Mouse (Mus musculus) limb, embryonic 14.5 days (tissue): ENCODE measurements around the gene H2-T24. TPM values are rescaled to one million over a fixed set of nuclear protein-coding genes. Genes with fewer than 3 reads are reported as not detected.
A peak's percentile ranks its signal among the peaks of the same experiment; 100 is the strongest.
"Not testable (repeated sequence)": the region's sequence is repeated elsewhere in the genome, so short reads cannot be mapped to it uniquely, and the experiment has no call there.

Experiments used
- ATAC-seq: fragments of 200-750 bp; cut with Nextera tagmentation; 2 replicates; pipeline ENCODE4 v1.8.0; 2017; ENCODE audit warnings: low read depth, moderate number of reproducible peaks, moderate TSS enrichment; ENCODE audit not compliant: low FRiP score
- DNase-seq: peaks from one replicate; pipeline ENCODE4 v3.0.0-alpha.2; 2015; ENCODE audit warnings: low spot score
- H3K27ac ChIP-seq: fragments of 300-500 bp; sonication (generic); replicated peaks from 2 replicates; pipeline ENCODE4 v1.5.1; 2014; ENCODE audit warnings: low read depth, mild to moderate bottlenecking, low read length, moderate library complexity, mixed read lengths
- H3K27me3 ChIP-seq: fragments of 300-500 bp; sonication (generic); 2 replicates; pipeline ENCODE4 v1.6.1; 2014; ENCODE audit warnings: low read length, mixed read lengths; ENCODE audit not compliant: control insufficient read depth, insufficient read depth
- H3K36me3 ChIP-seq: fragments of 300-500 bp; sonication (generic); 2 replicates; pipeline ENCODE4 v1.6.1; 2014; ENCODE audit warnings: mild to moderate bottlenecking, low read length, moderate library complexity, mixed read lengths; ENCODE audit not compliant: control insufficient read depth, insufficient read depth
- H3K4me1 ChIP-seq: fragments of 300-500 bp; sonication (generic); 2 replicates; pipeline ENCODE4 v1.6.1; 2014; ENCODE audit warnings: antibody characterized with exemption, low read length, mixed read lengths; ENCODE audit not compliant: control insufficient read depth, insufficient read depth
- H3K4me2 ChIP-seq: fragments of 300-500 bp; sonication (generic); replicated peaks from 2 replicates; pipeline ENCODE4 v1.6.1; 2014; ENCODE audit warnings: low read depth, mild to moderate bottlenecking, low read length, moderate library complexity; ENCODE audit not compliant: severe bottlenecking
- H3K4me3 ChIP-seq: fragments of 300-500 bp; sonication (generic); replicated peaks from 2 replicates; pipeline ENCODE4 v1.5.1; 2014; ENCODE audit warnings: low read length
- H3K9ac ChIP-seq: fragments of 300-500 bp; sonication (generic); 2 replicates; pipeline ENCODE4 v1.6.1; 2014; ENCODE audit warnings: mild to moderate bottlenecking, low read depth, low read length, moderate library complexity; ENCODE audit not compliant: severe bottlenecking
- H3K9me3 ChIP-seq: fragments of 300-500 bp; sonication (generic); 2 replicates; pipeline ENCODE4 v1.6.1; 2016; ENCODE audit warnings: low read length; ENCODE audit not compliant: control insufficient read depth
- POLR2A ChIP-seq: fragments of 200-500 bp; IDR thresholded peaks from 2 replicates; pipeline ENCODE4 v1.8.0; 2012; ENCODE audit warnings: inconsistent platforms, mild to moderate bottlenecking, moderate library complexity, borderline replicate concordance; ENCODE audit not compliant: insufficient read depth, insufficient read length; ENCODE audit errors: extremely low read depth
- WGBS: fragments of 180-500 bp; shearing (Covaris S2); extraction: QIAGEN DNeasy Blood & Tissue Kit; methylation state at CpG from one replicate; pipeline ENCODE4 v1.1.7; 2014; 5-methylcytosine and 5-hydroxymethylcytosine counted together
- polyA plus RNA-seq, 2 experiments: library from polyadenylated mRNA; depleted of rRNA in 1 of 2; stranded (reverse) in 1 of 2; unstranded in 1 of 2; fragments of >200 nt; fragmentation: Nextera tagmentation in 1 of 2; extraction: Ambion mirVana in 1 of 2; gene quantifications; 2 replicates each; pipeline versions ENCODE4 v1.2.1 to v1.2.3; 2012 to 2014

H2-T24 gene
- polyA plus RNA-seq, 2 experiments, result 0.14 to 1.5 TPM

DNA sequence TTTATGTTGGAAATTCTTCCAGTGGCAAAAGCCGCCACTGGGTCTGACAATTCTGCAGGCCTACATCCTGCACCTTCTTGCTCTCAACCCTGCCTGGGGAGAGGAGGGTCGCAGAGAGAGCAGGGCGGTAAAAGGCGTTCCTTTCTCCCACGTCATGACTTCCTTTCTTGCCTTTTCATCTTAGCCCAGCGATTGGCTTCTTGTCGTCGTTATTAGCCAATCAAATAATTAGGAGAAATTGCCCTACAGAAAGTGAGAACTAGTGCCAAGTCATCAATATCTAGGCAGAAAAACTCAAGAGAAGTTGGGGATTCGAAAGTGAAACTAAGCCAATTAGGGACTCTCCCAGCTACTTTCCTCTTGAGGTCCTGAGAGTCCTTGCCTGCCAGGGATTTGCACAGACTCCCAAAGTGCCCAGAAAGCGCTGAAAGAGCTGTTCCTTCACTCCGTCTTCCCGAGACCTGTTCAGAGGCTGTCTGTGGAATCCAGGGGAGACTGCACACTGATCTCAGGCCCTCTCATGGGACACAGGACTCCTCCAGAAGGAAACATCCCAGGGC, 22.3 kb upstream of the H2-T24 start, which contains the start of the genes H2-T22 and Gm6034:
H2-T22 (minus strand) TSS at position 138 of the 560 bp plus-strand sequence.
Gm6034 (plus strand) TSS at position 352 of the 560 bp plus-strand sequence.
- H3K4me1 ChIP-seq, H3K36me3 ChIP-seq, H3K27ac ChIP-seq, H3K27me3 ChIP-seq, H3K9me3 ChIP-seq: not testable (repeated sequence)
- DNase-seq (peak; percentile 95), ATAC-seq (peak; percentile 97)
- TF ChIP-seq POLR2A, result peak; percentile 68; the same call in 1 of the 2 replicates
- Histone ChIP-seq H3K4me2 (peak within 1 kb of the TSS; percentile 63), H3K4me3 (peak within 1 kb of the TSS; percentile 36), H3K9ac (peak within 1 kb of the TSS; percentile 47)
- WGBS, result 2% methylated on average over 12 of the region's 12 CpGs

DNA sequence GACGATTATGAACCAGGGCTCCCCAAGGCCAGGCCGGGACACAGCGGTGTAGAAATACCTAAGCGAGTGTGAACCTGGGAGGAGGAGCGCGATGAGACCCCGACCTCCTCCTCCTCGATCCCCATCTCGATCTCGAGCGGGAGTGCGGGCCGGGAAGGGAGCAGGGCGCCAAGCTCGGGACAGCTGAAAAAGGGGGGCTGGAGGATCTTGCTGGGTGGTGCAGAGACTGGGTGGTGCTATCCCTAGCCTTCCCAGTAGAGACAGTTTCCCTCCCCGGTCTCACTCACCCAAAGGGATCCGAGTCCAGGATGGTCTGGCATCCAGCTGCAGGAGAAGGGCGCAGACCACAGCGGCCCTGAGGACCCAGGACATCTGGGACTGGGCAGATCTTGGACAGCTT, 21.7 kb upstream of the H2-T24 start:
- H3K27ac ChIP-seq, DNase-seq, H3K36me3 ChIP-seq, H3K4me1 ChIP-seq, H3K27me3 ChIP-seq, H3K9me3 ChIP-seq: not testable (repeated sequence)
- Histone ChIP-seq H3K9ac (peak overlapping the region; percentile 47; the same call in 1 of the 2 replicates), H3K4me3 (peak overlapping the region; percentile 36), H3K4me2 (peak overlapping the region; percentile 63)
- peak; percentile 60 for ATAC-seq
- 2% methylated on average over 16 of the region's 19 CpGs for WGBS

DNA sequence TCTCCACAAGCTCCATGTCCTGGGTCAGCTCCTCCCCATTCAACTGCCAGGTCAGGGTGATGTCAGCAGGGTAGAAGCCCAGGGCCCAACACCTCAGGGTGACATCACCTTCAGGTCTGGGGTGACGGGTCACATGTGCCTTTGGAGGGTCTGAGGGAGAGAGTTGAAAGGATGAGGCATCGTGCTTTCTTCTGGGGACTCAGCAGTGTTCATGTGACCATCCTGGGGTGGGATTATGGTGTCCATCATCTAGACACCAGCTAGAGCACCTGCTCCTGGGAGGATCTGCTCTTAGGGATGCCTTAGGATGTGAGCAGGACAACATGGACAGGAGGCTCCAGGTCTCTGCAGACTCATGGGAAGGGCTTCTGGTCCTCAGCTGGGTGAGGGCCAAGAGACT, 20.2 kb upstream of the H2-T24 start:
- not testable (repeated sequence) for H3K27me3 ChIP-seq, H3K36me3 ChIP-seq, H3K4me2 ChIP-seq, H3K9me3 ChIP-seq, DNase-seq, H3K4me1 ChIP-seq, H3K9ac ChIP-seq, H3K27ac ChIP-seq, ATAC-seq, H3K4me3 ChIP-seq
- 85% methylated on average over 2 of the region's 2 CpGs for WGBS

DNA sequence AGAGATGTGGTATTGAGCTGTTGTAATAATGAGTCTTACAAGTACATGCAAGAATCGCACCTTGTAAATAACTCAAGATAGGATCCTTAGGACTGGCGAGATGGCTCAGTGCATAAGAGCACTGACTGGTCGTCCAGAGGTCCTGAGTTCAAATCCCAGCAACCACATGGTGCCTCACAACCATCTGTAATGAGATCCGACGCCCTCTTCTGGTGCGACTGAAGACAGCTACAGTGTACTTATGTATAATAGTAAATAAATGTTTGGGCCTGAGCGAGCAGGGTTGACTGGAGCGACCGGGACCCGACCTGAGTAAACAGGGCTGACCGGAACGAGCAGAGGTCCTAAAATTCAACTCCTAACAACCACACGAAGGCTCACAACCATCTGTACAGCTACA, 15.8 kb upstream of the H2-T24 start:
- H3K27me3 ChIP-seq, H3K4me3 ChIP-seq, H3K27ac ChIP-seq, H3K9me3 ChIP-seq, H3K9ac ChIP-seq, DNase-seq, ATAC-seq, H3K4me1 ChIP-seq, H3K4me2 ChIP-seq, H3K36me3 ChIP-seq: not testable (repeated sequence)
- 85% methylated on average over 13 of the region's 13 CpGs for WGBS

DNA sequence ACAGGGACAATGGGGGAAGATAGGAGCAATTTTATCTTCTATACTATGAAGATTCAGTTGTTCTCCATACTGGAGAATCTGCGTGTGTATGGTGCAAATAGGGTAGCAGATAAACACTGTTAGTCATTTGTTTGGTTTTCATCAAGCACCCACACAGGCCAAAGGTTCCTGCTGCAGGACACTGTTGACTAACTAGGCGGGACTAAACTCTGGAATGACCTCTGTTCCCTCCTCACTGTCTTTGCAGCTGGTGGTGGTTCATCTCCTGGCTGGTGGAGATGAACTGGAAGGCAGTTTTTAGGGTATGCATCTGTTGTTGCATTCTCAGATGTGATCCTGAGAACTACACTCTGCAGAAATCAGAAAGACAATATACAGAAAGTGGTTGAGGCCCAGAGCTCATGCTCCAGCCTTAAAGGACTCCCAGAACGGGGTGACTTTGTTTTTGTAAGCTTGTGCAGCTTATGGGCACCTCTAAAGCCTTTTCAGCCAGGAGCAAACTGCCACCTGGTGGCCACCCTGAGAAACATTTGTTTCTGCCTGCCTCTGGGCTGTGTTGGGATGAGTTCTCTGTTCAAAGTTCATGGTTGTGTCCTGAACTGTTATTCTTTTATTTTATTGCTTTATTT, 14.8 kb upstream of the H2-T24 start:
- 36% methylated on average over 3 of the region's 3 CpGs for WGBS
- not testable (repeated sequence) for H3K4me3 ChIP-seq, H3K27me3 ChIP-seq, H3K4me2 ChIP-seq, H3K27ac ChIP-seq, H3K9me3 ChIP-seq, ATAC-seq, H3K4me1 ChIP-seq, H3K36me3 ChIP-seq, H3K9ac ChIP-seq
- DNase-seq, result peak; percentile 38

DNA sequence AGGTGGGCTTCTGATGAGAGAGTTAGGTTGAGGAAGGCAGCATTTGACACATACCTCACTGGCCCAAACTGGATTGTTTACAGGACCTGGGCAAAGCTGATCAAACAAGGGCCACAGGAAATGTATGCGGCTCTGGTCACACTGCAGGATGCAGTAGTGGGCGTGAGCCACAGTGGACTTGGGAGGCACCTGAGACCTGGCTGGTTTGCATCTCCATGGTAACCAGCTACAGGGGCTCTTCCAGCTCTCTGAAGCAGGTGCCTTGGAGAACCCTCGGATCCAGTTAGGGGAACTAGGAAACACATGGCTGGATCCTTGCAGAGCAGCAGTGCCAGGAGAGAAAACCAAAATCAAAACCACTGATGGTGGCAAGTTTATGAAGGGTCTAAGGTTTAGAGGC, 14.2 kb upstream of the H2-T24 start:
- not testable (repeated sequence) for DNase-seq, H3K27ac ChIP-seq, H3K9me3 ChIP-seq, H3K4me3 ChIP-seq, H3K4me1 ChIP-seq, H3K36me3 ChIP-seq, ATAC-seq, H3K27me3 ChIP-seq, H3K4me2 ChIP-seq, H3K9ac ChIP-seq
- 62% methylated on average over 3 of the region's 3 CpGs for WGBS

DNA sequence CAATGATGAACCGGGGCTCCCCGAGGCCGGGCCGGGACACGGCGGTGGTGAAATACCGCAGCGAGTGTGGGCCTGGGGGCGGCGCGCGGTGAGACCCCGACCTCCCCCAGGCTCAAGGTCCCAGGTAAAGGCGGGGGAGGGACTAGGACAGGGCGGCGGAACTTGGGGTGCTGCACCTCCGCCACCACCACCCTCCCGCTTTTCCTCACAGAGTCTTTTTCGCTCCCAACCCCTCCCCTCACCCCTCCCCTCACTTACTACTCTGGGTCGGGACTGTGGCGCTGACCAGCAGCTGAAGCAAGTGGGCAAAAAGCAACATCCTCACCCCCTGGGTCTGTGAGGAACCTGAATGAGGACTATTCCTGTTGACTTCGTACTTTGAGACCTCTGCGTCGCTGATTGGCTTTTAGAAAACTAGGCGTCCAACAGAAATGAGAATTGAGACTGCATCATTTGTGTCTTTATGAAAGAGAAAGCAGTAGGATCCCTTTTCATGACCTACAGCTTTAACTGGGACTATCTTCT, 12.1 kb upstream of the H2-T24 start, which contains the start of gene H2-T23:
H2-T23 (minus strand) TSS at position 505 of the 525 bp plus-strand sequence.
- 1% methylated on average over 12 of the region's 25 CpGs for WGBS

DNA sequence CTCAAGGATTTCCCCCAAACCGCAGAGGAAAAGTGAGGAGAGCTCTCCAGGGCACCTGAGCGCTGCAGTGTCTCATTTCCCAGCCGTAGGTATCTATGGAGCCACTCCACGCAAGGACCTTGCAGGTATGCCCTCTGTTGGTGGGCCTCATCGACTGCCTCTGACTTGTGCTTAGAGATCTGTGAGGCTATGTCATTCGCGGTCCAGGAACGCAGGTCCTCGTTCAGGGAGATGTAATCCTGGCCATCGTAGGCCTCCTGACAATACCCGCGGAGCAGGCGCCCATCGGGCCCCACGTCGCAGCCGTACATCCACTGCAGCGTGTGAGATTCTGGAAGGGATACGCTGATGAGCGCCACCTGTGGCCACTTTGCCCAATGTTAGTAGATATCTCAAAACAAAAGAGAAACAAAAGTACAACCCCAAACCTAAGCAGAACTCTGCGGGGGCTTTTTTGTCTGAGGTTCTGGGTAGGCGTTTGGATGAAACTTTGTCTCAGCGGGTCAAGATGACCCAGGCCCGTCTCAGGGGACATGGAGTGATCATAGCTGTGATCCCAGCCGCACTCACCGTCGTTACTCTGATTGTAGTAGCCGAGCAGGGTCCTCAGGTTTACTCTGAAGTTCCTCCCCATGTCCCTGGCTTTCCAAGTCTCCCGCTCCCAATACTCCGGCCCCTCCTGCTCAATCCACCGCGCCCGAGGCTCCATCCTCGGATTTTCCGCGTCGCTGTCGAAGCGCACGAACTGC, 11.4 kb upstream of the H2-T24 start:
- H3K4me1 ChIP-seq, H3K27me3 ChIP-seq, DNase-seq, H3K36me3 ChIP-seq, H3K27ac ChIP-seq, H3K9me3 ChIP-seq: not testable (repeated sequence)
- H3K9ac ChIP-seq, result peak overlapping the region; percentile 55
- ATAC-seq, result peak; percentile 57; the same call in 1 of the 2 replicates
- 2% methylated on average over 39 of the region's 40 CpGs for whole genome bisulfite sequencing
- peak overlapping the region; percentile 82 for H3K4me2 ChIP-seq
- H3K4me3 ChIP-seq, result peak overlapping the region; percentile 44

More for the DNA sequence above, 12.1 kb upstream of the H2-T24 start, which contains the start of gene H2-T23:
- not testable (repeated sequence) for H3K36me3 ChIP-seq, H3K4me1 ChIP-seq, H3K27ac ChIP-seq, DNase-seq, H3K27me3 ChIP-seq, H3K9me3 ChIP-seq
- Histone ChIP-seq H3K4me2 (peak within 1 kb of the TSS; percentile 82), H3K9ac (peak within 1 kb of the TSS; percentile 55), H3K4me3 (peak within 1 kb of the TSS; percentile 44)
- peak; percentile 60; the same call in 1 of the 2 replicates for ATAC-seq
